Mouse (Mus musculus) hindbrain, postnatal 0 days (tissue): ENCODE data around the gene Cx3cl1. TPM values are rescaled to one million over a fixed set of nuclear protein-coding genes. Genes with fewer than 3 reads are reported as not detected.

ENCODE experiments used
- ATAC-seq: fragments of 200-750 bp; cut with Nextera tagmentation; 2 replicates; pipeline ENCODE4 v1.8.0; 2017; ENCODE audit warnings: mild to moderate bottlenecking, moderate TSS enrichment, moderate library complexity
- DNase-seq: peaks from one replicate; pipeline ENCODE4 v3.0.0-alpha.2; 2015; ENCODE audit warnings: low spot score
- H3K27ac ChIP-seq: fragments of 300-500 bp; sonication (generic); 2 replicates; pipeline ENCODE4 v1.5.1; 2014; ENCODE audit warnings: mild to moderate bottlenecking
- H3K27me3 ChIP-seq: fragments of 300-500 bp; sonication (generic); 2 replicates; pipeline ENCODE4 v1.6.1; 2014; ENCODE audit warnings: low read length, mixed read lengths; ENCODE audit not compliant: insufficient read depth
- H3K36me3 ChIP-seq: fragments of 300-500 bp; sonication (generic); 2 replicates; pipeline ENCODE4 v1.6.1; 2014; ENCODE audit warnings: low read length, mixed read lengths; ENCODE audit not compliant: insufficient read depth
- H3K4me1 ChIP-seq: fragments of 300-500 bp; sonication (generic); 2 replicates; pipeline ENCODE4 v1.6.1; 2014; ENCODE audit warnings: antibody characterized with exemption, low read length, mixed read lengths; ENCODE audit not compliant: insufficient read depth
- H3K4me2 ChIP-seq: fragments of 300-500 bp; sonication (generic); 2 replicates; pipeline ENCODE4 v1.6.1; 2014; ENCODE audit warnings: low read depth, mild to moderate bottlenecking, low read length, moderate library complexity, mixed read lengths
- H3K4me3 ChIP-seq: fragments of 300-500 bp; sonication (generic); 2 replicates; pipeline ENCODE4 v1.5.1; 2014; ENCODE audit warnings: low read length
- H3K9ac ChIP-seq: fragments of 300-500 bp; sonication (generic); replicated peaks from 2 replicates; pipeline ENCODE4 v1.6.1; 2014; ENCODE audit warnings: mild to moderate bottlenecking, low read length, moderate library complexity, mixed read lengths
- H3K9me3 ChIP-seq: fragments of 300-500 bp; sonication (generic); 2 replicates; pipeline ENCODE4 v1.6.1; 2016; ENCODE audit warnings: low read length, mixed read lengths
- CTCF ChIP-seq: IDR thresholded peaks from 2 replicates; pipeline ENCODE4 v1.5.1; 2016; ENCODE audit warnings: antibody characterized with exemption, control low read depth, low read depth
- WGBS: fragments of 180-500 bp; shearing (Covaris S2); extraction: QIAGEN DNeasy Blood & Tissue Kit; methylation state at CpG from one replicate; pipeline ENCODE4 v1.1.7; 2014; 5-methylcytosine and 5-hydroxymethylcytosine counted together
- polyA plus RNA-seq: library from polyadenylated mRNA; unstranded; fragments of >200 nt; fragmentation: Nextera tagmentation; extraction: Ambion mirVana; gene quantifications from 2 replicates; pipeline ENCODE4 v1.2.1, GENCODE M21; 2015
- total RNA-seq: library from RNA; depleted of rRNA; stranded (reverse); fragments of >200 nt; gene quantifications from 2 replicates; pipeline ENCODE4 v1.2.3, GENCODE M21; 2014; rRNA removed

Cx3cl1 gene
- 99.6 and 100 TPM in 2 replicates for total RNA-seq
- polyA plus RNA-seq: 74.1 and 87.9 TPM in 2 replicates

DNA sequence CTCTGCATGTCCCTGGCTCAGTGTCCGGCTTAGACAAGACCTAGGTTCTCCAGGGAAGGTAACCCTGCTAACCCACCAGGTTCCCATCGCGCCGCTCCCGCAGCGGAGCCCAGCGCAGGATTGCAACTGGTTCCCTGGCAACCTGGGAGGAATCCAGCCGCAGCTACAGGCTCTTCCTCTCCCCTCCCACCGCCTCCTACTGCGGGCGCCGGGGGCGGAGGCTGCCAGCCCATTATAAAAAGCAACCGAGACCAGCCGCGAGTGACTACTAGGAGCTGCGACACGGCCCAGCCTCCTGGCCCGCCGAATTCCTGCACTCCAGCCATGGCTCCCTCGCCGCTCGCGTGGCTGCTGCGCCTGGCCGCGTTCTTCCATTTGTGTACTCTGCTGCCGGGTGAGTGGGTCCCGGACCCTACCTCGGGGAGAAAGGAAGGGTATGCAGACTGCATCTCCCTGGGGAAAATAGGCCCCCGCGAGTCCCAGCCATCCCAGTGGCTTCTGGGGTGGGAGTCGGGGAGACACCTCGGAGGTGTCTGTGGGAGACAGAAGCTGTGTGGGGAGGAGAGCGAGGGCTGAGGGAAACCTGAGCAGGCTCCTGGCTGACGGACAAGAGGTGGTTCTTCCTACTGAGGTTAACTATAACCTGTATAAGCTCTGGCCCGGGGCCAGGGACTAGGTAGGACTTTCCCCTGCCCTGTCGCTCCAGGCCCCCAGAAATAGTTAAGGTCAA is at the start of gene Cx3cl1:
Cx3cl1 (plus strand) TSS at position 69 of the 730 bp plus-strand sequence.
- peak within 1 kb of the TSS; percentile 51 for H3K4me3 ChIP-seq
- under 1% methylated on average over 36 of the region's 38 CpGs for WGBS
- no peaks in the 10 kb centered on the region for H3K36me3 ChIP-seq
- no peak for TF ChIP-seq CTCF
- H3K27me3 ChIP-seq: no peaks in the 10 kb centered on the region
- ATAC-seq: peak; percentile 89
- peak within 1 kb of the TSS; percentile 64 for H3K27ac ChIP-seq
- H3K4me1 ChIP-seq: peaks cover 21% of the 10 kb centered on the region; the same call in 1 of the 2 replicates
- no peaks in the 10 kb centered on the region for H3K9me3 ChIP-seq
- DNase-seq: peak; percentile 87
- H3K9ac ChIP-seq: peak within 1 kb of the TSS; percentile 60
- peak within 1 kb of the TSS; percentile 78 for H3K4me2 ChIP-seq

DNA sequence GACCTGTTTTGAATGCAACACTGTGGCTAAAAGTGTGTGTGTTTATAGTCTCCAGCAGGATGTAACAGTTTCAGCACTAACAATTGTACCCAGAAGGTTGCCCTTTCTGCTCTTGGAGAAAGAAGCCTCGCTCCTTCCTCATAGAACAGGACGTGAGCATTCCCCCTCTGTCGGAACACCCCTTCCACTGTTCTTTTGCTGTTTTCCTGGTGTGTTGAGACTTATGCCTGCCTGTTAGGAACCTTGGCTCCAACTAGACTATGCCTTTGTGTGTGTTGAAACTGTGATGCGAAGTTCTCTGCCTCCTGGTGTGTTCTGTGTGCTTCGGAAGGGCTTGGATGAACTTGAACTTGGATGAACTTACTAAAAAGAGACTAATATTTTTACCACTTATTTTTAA is 45.8 kb upstream of the Cx3cl1 start:
- Histone ChIP-seq H3K27ac (no peak overlapping the region), H3K4me2 (no peak overlapping the region), H3K27me3 (no peaks in the 10 kb centered on the region), H3K36me3 (no peaks in the 10 kb centered on the region), H3K9ac (no peak overlapping the region), H3K4me3 (no peak overlapping the region), H3K4me1 (no peaks in the 10 kb centered on the region), H3K9me3 (no peaks in the 10 kb centered on the region)
- no peak for ATAC-seq
- no peak for DNase-seq
- TF ChIP-seq CTCF: no peak
- 79% methylated on average over 5 of the region's 5 CpGs for WGBS

DNA sequence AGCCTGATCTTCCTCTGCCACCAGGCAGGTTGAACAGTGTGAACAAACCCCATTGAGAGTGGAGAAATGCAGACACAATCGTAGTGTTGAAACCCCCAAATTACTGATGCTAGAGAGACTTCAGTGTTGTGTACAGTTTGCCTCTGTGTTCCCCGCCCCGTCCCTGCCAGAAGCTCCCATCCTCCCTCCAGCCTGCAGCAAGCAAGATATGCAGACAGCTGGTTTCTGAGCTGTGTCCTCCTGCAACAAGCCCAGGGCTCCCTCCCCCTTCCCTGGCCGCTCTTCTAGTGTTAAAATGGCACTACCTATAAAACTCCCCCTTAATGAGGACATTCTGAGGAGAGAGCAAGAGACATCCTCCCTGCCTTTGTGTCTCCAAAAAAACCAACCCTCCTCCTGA is 42.5 kb upstream of the Cx3cl1 start:
- no peaks in the 10 kb centered on the region for H3K9me3 ChIP-seq
- no peaks in the 10 kb centered on the region for H3K36me3 ChIP-seq
- H3K27ac ChIP-seq: no peak overlapping the region
- TF ChIP-seq CTCF: no peak
- 79% methylated on average over 4 of the region's 4 CpGs for WGBS
- ATAC-seq (no peak), DNase-seq (no peak)
- H3K4me2 ChIP-seq: no peak overlapping the region
- H3K4me1 ChIP-seq: no peaks in the 10 kb centered on the region
- H3K4me3 ChIP-seq: no peak overlapping the region
- no peaks in the 10 kb centered on the region for H3K27me3 ChIP-seq
- H3K9ac ChIP-seq: no peak overlapping the region

GRCm38 (mm10) chr8:94733821-94734465 is 37.9 kb upstream of the Cx3cl1 start:
- Histone ChIP-seq H3K27me3 (no peaks in the 10 kb centered on the region), H3K4me3 (no peak overlapping the region), H3K27ac (no peak overlapping the region), H3K9ac (no peak overlapping the region), H3K9me3 (no peaks in the 10 kb centered on the region), H3K36me3 (no peaks in the 10 kb centered on the region), H3K4me1 (no peaks in the 10 kb centered on the region), H3K4me2 (no peak overlapping the region)
- no peak for ATAC-seq
- DNase-seq: peak; percentile 8
- 63% methylated on average over 5 of the region's 5 CpGs for WGBS
- TF ChIP-seq CTCF: no peak

DNA sequence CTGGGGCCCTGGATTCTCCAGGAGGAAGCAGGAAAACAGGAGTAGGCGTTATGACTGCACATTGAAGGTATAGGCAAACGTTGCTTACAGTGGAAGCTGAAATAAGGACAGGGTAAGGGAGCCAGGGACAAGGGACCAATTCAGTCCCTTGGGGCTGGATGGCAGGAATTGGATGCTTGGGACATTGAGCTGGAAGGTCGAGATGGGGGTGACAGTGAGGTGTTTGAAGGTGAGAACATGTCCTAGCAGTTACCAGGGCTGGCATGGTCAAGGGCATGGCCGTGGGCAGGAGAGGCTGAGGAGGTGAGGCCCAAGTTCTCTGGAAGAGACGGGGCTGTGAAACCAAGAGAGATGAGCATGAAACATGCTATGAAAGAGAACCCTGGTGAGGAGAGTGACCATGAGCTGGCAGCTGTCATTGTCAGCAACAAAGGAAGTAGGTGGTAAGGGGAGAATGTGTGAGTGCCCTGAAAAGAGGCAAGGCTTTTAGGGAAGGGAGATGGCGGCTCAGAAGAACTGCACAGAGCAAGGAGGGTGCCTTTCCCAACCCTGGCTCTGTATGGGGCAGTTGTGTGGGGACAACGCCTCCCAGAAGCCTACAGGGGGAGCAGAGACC is 37.0 kb upstream of the Cx3cl1 start:
- no peak for ATAC-seq
- TF ChIP-seq CTCF: no peak

DNA sequence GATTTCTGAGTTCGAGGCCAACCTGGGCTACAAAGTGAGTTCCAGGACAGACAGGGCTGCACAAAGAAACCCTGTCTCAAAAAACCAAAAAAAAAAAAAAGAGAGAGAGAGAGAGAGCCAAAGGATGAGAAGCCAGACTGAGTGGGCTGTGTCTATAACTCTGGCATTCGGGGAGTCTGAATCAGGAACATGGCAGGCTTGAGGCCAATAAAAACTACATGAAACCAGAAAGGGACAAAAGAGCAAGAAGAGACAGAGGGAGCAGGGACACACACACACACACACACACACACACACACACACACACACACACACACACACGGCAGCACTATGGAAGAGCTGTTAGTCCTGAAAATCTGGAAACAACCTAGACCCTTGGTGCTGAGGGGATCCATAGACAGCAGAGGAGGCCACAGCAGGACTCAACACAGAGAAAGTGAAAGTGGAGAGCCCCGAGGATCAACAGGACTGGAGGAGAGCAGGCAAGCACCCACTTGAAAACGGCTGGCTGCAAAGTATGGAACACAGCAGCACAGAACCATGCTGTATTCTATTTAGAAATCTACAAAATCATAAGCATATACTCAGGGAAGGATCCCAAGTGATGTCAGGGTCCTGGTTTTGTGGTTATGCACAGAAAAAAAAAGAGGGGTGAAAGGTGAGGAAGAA is 36.2 kb upstream of the Cx3cl1 start:
- no peak overlapping the region for H3K27ac ChIP-seq
- TF ChIP-seq CTCF: no peak
- 80% methylated on average over 5 of the region's 5 CpGs for WGBS
- no peaks in the 10 kb centered on the region for H3K27me3 ChIP-seq
- H3K9ac ChIP-seq: no peak overlapping the region
- ATAC-seq (no peak), DNase-seq (no peak)
- H3K36me3 ChIP-seq: no peaks in the 10 kb centered on the region
- no peaks in the 10 kb centered on the region for H3K4me1 ChIP-seq
- H3K4me3 ChIP-seq: no peak overlapping the region
- H3K9me3 ChIP-seq: no peaks in the 10 kb centered on the region
- no peak overlapping the region for H3K4me2 ChIP-seq

More for the DNA sequence above, 37.0 kb upstream of the Cx3cl1 start:
- Histone ChIP-seq H3K27ac (no peak overlapping the region), H3K4me1 (no peaks in the 10 kb centered on the region), H3K27me3 (no peaks in the 10 kb centered on the region), H3K4me3 (no peak overlapping the region), H3K9me3 (no peaks in the 10 kb centered on the region), H3K4me2 (no peak overlapping the region), H3K9ac (no peak overlapping the region), H3K36me3 (no peaks in the 10 kb centered on the region)
- DNase-seq: no peak
- WGBS: 69% methylated on average over 7 of the region's 7 CpGs
